ENCODE assay signal across 8 mouse cellular contexts in the genomic region with DNA sequence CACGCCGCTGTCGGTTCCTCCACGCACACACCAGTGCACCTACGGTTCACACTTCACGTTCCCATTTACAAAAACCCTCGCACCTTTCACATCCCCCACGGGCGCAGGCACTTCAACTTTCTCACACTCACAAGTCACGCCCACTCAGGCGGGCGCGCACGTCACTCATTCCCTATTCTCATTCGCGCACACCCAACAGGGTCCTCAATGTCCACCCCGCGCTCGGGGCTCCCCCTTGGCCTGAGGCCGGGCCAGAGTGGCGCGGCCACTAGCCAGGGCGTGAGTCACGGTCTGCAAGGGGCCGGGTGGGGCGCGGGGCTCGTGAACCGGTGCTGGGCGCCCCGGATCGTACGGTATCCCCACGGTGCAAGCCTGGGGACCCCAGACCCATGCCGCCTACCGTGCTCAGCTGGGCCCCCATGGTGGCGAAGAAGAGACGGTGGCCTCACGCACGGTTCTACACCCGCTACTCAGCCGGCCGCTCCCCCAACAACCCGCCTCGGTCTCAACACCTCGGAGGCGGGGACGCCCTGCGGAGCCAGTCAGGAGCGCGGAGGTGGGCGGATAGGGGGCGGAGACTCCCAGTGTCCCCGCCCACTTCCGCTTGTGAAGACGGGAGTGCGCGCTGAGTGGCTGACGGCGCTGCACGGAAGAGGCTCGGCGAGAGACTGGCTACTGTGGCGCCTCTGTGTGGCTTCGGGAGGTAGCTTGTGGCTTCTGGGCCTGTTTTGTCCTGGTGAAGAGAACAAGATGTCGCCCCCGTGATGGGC. TPM values are rescaled to one million over a fixed set of nuclear protein-coding genes. Genes with fewer than 3 reads are reported as not detected.
A peak's percentile ranks its signal among the peaks of the same experiment; 100 is the strongest.
DNase-seq lines count a peak whose midpoint lies in the region; ATAC-seq and TF ChIP-seq lines count a peak whose summit lies in the region.

No protein-coding gene starts in this region.

- H3K9ac ChIP-seq in embryonic facial prominence, embryonic 15.5 days = peak overlapping the region; percentile 86
- H3K9ac ChIP-seq in kidney, embryonic 15.5 days = peak overlapping the region; percentile 71

- no peaks in the 10 kb centered on the region for H3K27me3 ChIP-seq in embryonic facial prominence, embryonic 15.5 days
- H3K27me3 ChIP-seq in heart, embryonic 10.5 days (ENCODE audit: insufficient read depth, poor library complexity, severe bottlenecking) = no peaks in the 10 kb centered on the region
- no peaks in the 10 kb centered on the region for H3K27me3 ChIP-seq in kidney, embryonic 15.5 days

- peak; percentile 84; the same call in 1 of the 2 replicates for TF ChIP-seq POLR2A in bone marrow, adult 2 months (IDR thresholded peaks at IDR 0.05; ENCODE audit: borderline replicate concordance, control insufficient read depth, low read depth, low read length)

- WGBS in bone marrow, adult 2 months = under 1% methylated on average over 67 of the region's 67 CpGs
- WGBS in embryonic facial prominence, embryonic 15.5 days = under 1% methylated on average over 67 of the region's 67 CpGs
- 1% methylated on average over 67 of the region's 67 CpGs for WGBS in heart, embryonic 10.5 days
- under 1% methylated on average over 67 of the region's 67 CpGs for WGBS in kidney, embryonic 15.5 days

- peak overlapping the region; percentile 82 for H3K27ac ChIP-seq in bone marrow, adult 2 months (ENCODE audit: control insufficient read depth, insufficient read depth, low read depth, low read length, poor library complexity)
- peak overlapping the region; percentile 91 for H3K27ac ChIP-seq in embryonic facial prominence, embryonic 15.5 days (replicated peaks)
- peak overlapping the region; percentile 94 for H3K27ac ChIP-seq in heart, embryonic 10.5 days
- peak overlapping the region; percentile 92 for H3K27ac ChIP-seq in kidney, embryonic 15.5 days

- H3K4me1 ChIP-seq in bone marrow, adult 2 months (ENCODE audit: control insufficient read depth, insufficient read depth, low read length) = peaks cover 6% of the 10 kb centered on the region
- H3K4me1 ChIP-seq in embryonic facial prominence, embryonic 15.5 days = peaks cover 59% of the 10 kb centered on the region
- H3K4me1 ChIP-seq in heart, embryonic 10.5 days = peaks cover 49% of the 10 kb centered on the region
- H3K4me1 ChIP-seq in kidney, embryonic 15.5 days = peaks cover 57% of the 10 kb centered on the region

- peak; percentile 96 for ATAC-seq in embryonic facial prominence, embryonic 15.5 days (ENCODE audit: insufficient number of reproducible peaks, low FRiP score, low TSS enrichment, low read depth)
- peak; percentile 93 for ATAC-seq in kidney, embryonic 15.5 days (replicated peaks; ENCODE audit: low FRiP score)
- peak; percentile 89 for ATAC-seq in monocyte, adult 5-6 weeks (replicated peaks; ENCODE audit: insufficient number of reproducible peaks, low FRiP score, low TSS enrichment, poor library complexity, severe bottlenecking)

- no peaks in the 10 kb centered on the region for H3K9me3 ChIP-seq in embryonic facial prominence, embryonic 15.5 days (replicated peaks)
- no peaks in the 10 kb centered on the region for H3K9me3 ChIP-seq in heart, embryonic 10.5 days
- H3K9me3 ChIP-seq in kidney, embryonic 15.5 days (replicated peaks) = no peaks in the 10 kb centered on the region

- peak; percentile 22; the same call in 1 of the 2 replicates for TF ChIP-seq CTCF in bone marrow, adult 2 months (IDR thresholded peaks at IDR 0.05; ENCODE audit: control insufficient read depth, insufficient read depth, low read length)

- no peaks in the 10 kb centered on the region for H3K36me3 ChIP-seq in embryonic facial prominence, embryonic 15.5 days
- no peaks in the 10 kb centered on the region for H3K36me3 ChIP-seq in heart, embryonic 10.5 days
- no peaks in the 10 kb centered on the region for H3K36me3 ChIP-seq in kidney, embryonic 15.5 days

- DNase-seq in 416B (ENCODE audit: low read depth) (peak; percentile 97), liver (peak; percentile 98)
- peak; percentile 99 for DNase-seq in heart, embryonic 10.5 days (ENCODE audit: low spot score)
- DNase-seq in spleen, postnatal 4 days (ENCODE audit: low spot score in 2 of 2) = peak; percentile 97 to 98

- H3K4me2 ChIP-seq in embryonic facial prominence, embryonic 15.5 days (replicated peaks) = peak overlapping the region; percentile 89
- H3K4me2 ChIP-seq in kidney, embryonic 15.5 days = peak overlapping the region; percentile 85

- H3K4me3 ChIP-seq in bone marrow, adult 2 months (replicated peaks; ENCODE audit: control insufficient read depth, low read depth, low read length) = peak overlapping the region; percentile 95
- H3K4me3 ChIP-seq in embryonic facial prominence, embryonic 15.5 days (replicated peaks) = peak overlapping the region; percentile 96
- H3K4me3 ChIP-seq in heart, embryonic 10.5 days = peak overlapping the region; percentile 97
- H3K4me3 ChIP-seq in kidney, embryonic 15.5 days (replicated peaks) = peak overlapping the region; percentile 80

RNA-seq across cellular contexts. Expression of a gene that starts 0.5 kb away (rescaled TPM):
- polyA plus RNA-seq in bone marrow, adult 2 months (2011; ENCODE audit: insufficient read depth, insufficient read length, low replicate concordance, missing spikeins) = 53.6 and 59.1 TPM in 2 replicates
- 163 and 185 TPM in 2 replicates for polyA plus RNA-seq in embryonic facial prominence, embryonic 15.5 days (2015; fragmentation: Nextera tagmentation; extraction: Ambion mirVana)
- 177 and 178 TPM in 2 replicates for polyA plus RNA-seq in heart, embryonic 10.5 days (2016; fragmentation: Nextera tagmentation; extraction: Ambion mirVana)
- 150 and 166 TPM in 2 replicates for polyA plus RNA-seq in kidney, embryonic 15.5 days (2015; fragmentation: Nextera tagmentation; extraction: Ambion mirVana)
- total RNA-seq in monocyte, adult 5-6 weeks (2017) = 58.3 to 66.1 TPM (median 60.8 TPM) in 3 replicates

RNA-seq across cellular contexts. Expression of a gene that starts 22.7 kb away (rescaled TPM):
- polyA plus RNA-seq in bone marrow, adult 2 months (2011; ENCODE audit: insufficient read depth, insufficient read length, low replicate concordance, missing spikeins) = 24.6 and 42.3 TPM in 2 replicates
- polyA plus RNA-seq in embryonic facial prominence, embryonic 15.5 days (2015; fragmentation: Nextera tagmentation; extraction: Ambion mirVana) = 142 and 147 TPM in 2 replicates
- polyA plus RNA-seq in heart, embryonic 10.5 days (2016; fragmentation: Nextera tagmentation; extraction: Ambion mirVana) = 105 and 119 TPM in 2 replicates
- polyA plus RNA-seq in kidney, embryonic 15.5 days (2015; fragmentation: Nextera tagmentation; extraction: Ambion mirVana) = 144 and 148 TPM in 2 replicates
- 122 to 140 TPM (median 123 TPM) in 3 replicates for total RNA-seq in monocyte, adult 5-6 weeks (2017)

RNA-seq across cellular contexts. Expression of a gene that starts 49.3 kb away (rescaled TPM):
- 24.6 and 31.6 TPM in 2 replicates for polyA plus RNA-seq in bone marrow, adult 2 months (2011; ENCODE audit: insufficient read depth, insufficient read length, low replicate concordance, missing spikeins)
- 69.5 and 76.2 TPM in 2 replicates for polyA plus RNA-seq in embryonic facial prominence, embryonic 15.5 days (2015; fragmentation: Nextera tagmentation; extraction: Ambion mirVana)
- polyA plus RNA-seq in heart, embryonic 10.5 days (2016; fragmentation: Nextera tagmentation; extraction: Ambion mirVana) = 52.7 and 64.6 TPM in 2 replicates
- polyA plus RNA-seq in kidney, embryonic 15.5 days (2015; fragmentation: Nextera tagmentation; extraction: Ambion mirVana) = 61.4 and 74.3 TPM in 2 replicates
- total RNA-seq in monocyte, adult 5-6 weeks (2017) = 29.8 to 65.9 TPM (median 55.4 TPM) in 3 replicates

Comparison
In these comparisons a context has a peak if more than half of its experiments do, and no peak if none do; other contexts are left out.
1. Peak in every context shown above with its lines: DNase-seq, ATAC-seq, H3K4me3 ChIP-seq and H3K27ac ChIP-seq.